Mouse (Mus musculus) bone marrow macrophage, adult 2 months (primary cell): ENCODE data around the gene Sugp1. TPM values are rescaled to one million over a fixed set of nuclear protein-coding genes. Genes with fewer than 3 reads are reported as not detected.
A peak's percentile ranks its signal among the peaks of the same experiment; 100 is the strongest.
"Not testable (repeated sequence)": the region's sequence is repeated elsewhere in the genome, so short reads cannot be mapped to it uniquely, and the experiment has no call there.

ENCODE experiments used
- H3K27ac ChIP-seq: 2 replicates; pipeline ENCODE4 v1.5.1; 2012; ENCODE audit warnings: low read depth, low read length; ENCODE audit not compliant: insufficient read depth
- H3K4me1 ChIP-seq: 2 replicates; pipeline ENCODE4 v1.6.1; 2012; ENCODE audit warnings: low read length; ENCODE audit not compliant: control insufficient read depth, insufficient read depth
- H3K4me3 ChIP-seq: 2 replicates; pipeline ENCODE4 v1.5.1; 2012; ENCODE audit warnings: mild to moderate bottlenecking, low read length, moderate library complexity; ENCODE audit not compliant: insufficient read depth
- CTCF ChIP-seq: IDR thresholded peaks from 2 replicates; pipeline ENCODE4 v1.5.1; 2012; ENCODE audit warnings: low read depth, mild to moderate bottlenecking, low read length, moderate library complexity
- POLR2A ChIP-seq: IDR thresholded peaks from 2 replicates; pipeline ENCODE4 v1.6.1; 2012; ENCODE audit warnings: mild to moderate bottlenecking, low read depth, low read length, borderline replicate concordance
- polyA plus RNA-seq: library from polyadenylated mRNA; stranded (reverse); fragments of >200 nt; gene quantifications from 2 replicates; pipeline ENCODE4 v1.2.4, GENCODE M21; 2012; ENCODE audit not compliant: missing spikeins, insufficient read depth, insufficient read length

The Sugp1 gene
- polyA plus RNA-seq, 1 experiment, result 23.4 TPM

GRCm38 (mm10) chr8:70003204-70003657 lies 39.4 kb upstream of the Sugp1 start:
- peaks cover 30% of the 10 kb centered on the region for H3K4me1 ChIP-seq
- peak overlapping the region; percentile 47 for H3K27ac ChIP-seq
- TF ChIP-seq CTCF, result no peak
- no peak for TF ChIP-seq POLR2A
- no peak overlapping the region for H3K4me3 ChIP-seq

GRCm38 (mm10) chr8:70004345-70004744 lies 38.3 kb upstream of the Sugp1 start:
- peaks cover 28% of the 10 kb centered on the region for H3K4me1 ChIP-seq
- TF ChIP-seq CTCF (no peak), POLR2A (no peak)
- H3K27ac ChIP-seq, result no peak overlapping the region
- H3K4me3 ChIP-seq, result no peak overlapping the region

DNA sequence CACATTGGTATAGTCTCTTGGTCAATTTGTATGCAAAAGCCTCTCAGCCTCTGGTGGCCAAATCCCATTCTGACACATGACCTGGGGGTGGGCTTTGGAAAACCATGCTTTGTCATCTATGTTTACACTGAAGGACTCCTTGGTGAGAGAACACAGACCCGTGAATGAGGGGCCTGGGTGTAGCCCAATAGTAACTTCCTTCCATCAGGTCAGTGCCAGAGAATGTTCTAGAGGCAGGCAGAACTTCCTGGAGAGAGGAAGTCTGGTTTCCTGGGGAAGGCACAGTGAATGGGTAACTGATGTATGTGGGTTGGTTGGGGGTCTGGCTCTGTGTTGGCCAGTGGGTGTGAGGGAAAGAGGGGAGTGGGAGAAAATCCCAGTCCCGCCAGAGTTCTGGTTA lies 37.4 kb upstream of the Sugp1 start:
- H3K4me1 ChIP-seq, result peaks cover 28% of the 10 kb centered on the region
- no peak overlapping the region for H3K4me3 ChIP-seq
- TF ChIP-seq POLR2A, result no peak
- no peak for TF ChIP-seq CTCF
- H3K27ac ChIP-seq, result no peak overlapping the region

- peaks cover 10% of the 10 kb centered on the region for H3K4me1 ChIP-seq
- not testable (repeated sequence) for H3K4me3 ChIP-seq, H3K27ac ChIP-seq
Observed at GRCm38 (mm10) chr8:70010796-70011195, 31.8 kb upstream of the Sugp1 start.

DNA sequence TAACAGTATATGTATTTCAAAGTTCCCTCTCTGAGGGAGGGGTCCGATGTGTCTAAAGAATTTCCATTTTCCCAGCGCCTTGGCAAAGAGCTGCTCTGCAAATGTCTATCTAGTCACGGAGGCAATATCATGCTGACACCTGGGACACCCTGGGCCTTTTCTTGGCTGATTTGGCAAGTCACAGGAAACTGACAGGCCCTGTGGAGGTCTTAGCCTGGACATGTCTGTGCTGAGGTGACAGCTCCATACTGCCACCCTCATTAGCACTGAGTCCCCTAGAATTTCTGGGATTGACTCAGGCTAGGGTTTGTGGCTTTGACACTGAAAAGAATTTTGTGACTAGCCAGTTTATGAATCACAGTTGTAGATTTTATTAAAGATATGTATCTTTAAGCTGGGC lies 30.3 kb upstream of the Sugp1 start:
- TF ChIP-seq CTCF (no peak), POLR2A (no peak)
- 0 out of 2 replicates have a peak overlapping the region, but pooled peaks have one; percentile 21 for H3K27ac ChIP-seq
- no peak overlapping the region for H3K4me3 ChIP-seq
- H3K4me1 ChIP-seq, result peaks cover 10% of the 10 kb centered on the region

GRCm38 (mm10) chr8:70012763-70013162 lies 29.9 kb upstream of the Sugp1 start:
- Histone ChIP-seq H3K4me1 (peaks cover 10% of the 10 kb centered on the region), H3K4me3 (no peak overlapping the region), H3K27ac (0 out of 2 replicates have a peak overlapping the region, but pooled peaks have one; percentile 21)
- TF ChIP-seq CTCF (no peak), POLR2A (no peak)

- TF ChIP-seq POLR2A (no peak), CTCF (no peak)
- Histone ChIP-seq H3K4me3 (no peak overlapping the region), H3K27ac (no peak overlapping the region), H3K4me1 (peaks cover 10% of the 10 kb centered on the region)
Observed at GRCm38 (mm10) chr8:70015017-70015416, 27.6 kb upstream of the Sugp1 start.

- H3K4me1 ChIP-seq, result no peaks in the 10 kb centered on the region
- H3K4me3 ChIP-seq, result no peak overlapping the region
- no peak overlapping the region for H3K27ac ChIP-seq
- TF ChIP-seq CTCF (no peak), POLR2A (no peak)
Observed at GRCm38 (mm10) chr8:70023596-70023995, 19.0 kb upstream of the Sugp1 start.

GRCm38 (mm10) chr8:70026151-70026550 lies 16.5 kb upstream of the Sugp1 start:
- no peak overlapping the region for H3K27ac ChIP-seq
- H3K4me3 ChIP-seq, result no peak overlapping the region
- H3K4me1 ChIP-seq, result no peaks in the 10 kb centered on the region
- TF ChIP-seq CTCF, result no peak
- no peak for TF ChIP-seq POLR2A

GRCm38 (mm10) chr8:70030255-70030654 lies 12.4 kb upstream of the Sugp1 start:
- Histone ChIP-seq H3K4me3 (no peak overlapping the region), H3K27ac (no peak overlapping the region), H3K4me1 (peaks cover 9% of the 10 kb centered on the region; the same call in 1 of the 2 replicates)
- TF ChIP-seq POLR2A (no peak), CTCF (no peak)

DNA sequence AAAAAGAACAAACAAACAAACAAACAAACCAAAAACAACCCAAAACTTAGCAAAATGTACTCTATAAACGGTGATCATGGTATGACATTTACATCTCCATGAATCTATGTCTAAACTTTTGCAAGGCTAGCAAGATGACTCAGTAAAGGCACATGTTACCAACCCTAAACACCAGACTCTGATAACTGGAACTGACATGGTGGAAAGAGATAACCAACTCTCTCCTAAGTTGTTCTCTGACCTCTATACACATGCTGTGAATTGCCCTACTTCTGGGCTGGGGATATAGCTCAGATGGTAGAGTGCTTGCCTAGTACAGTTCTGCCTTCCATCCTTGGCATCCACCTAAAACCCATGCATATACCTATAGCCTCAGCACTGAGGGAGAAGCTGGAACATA lies 4.6 kb upstream of the Sugp1 start:
- H3K4me1 ChIP-seq, result peaks cover 27% of the 10 kb centered on the region
- no peak overlapping the region for H3K27ac ChIP-seq
- TF ChIP-seq CTCF (no peak), POLR2A (no peak)
- no peak overlapping the region for H3K4me3 ChIP-seq

- Histone ChIP-seq H3K4me1 (peaks cover 23% of the 10 kb centered on the region), H3K4me3 (peak overlapping the region; percentile 96), H3K27ac (peak overlapping the region; percentile 39)
- TF ChIP-seq CTCF (no peak), POLR2A (no peak)
Observed at GRCm38 (mm10) chr8:70041885-70042546, 597 bp upstream of the Sugp1 start.
